Mouse (Mus musculus) forebrain, embryonic 16.5 days (tissue): ENCODE results near the gene Pip5kl1. TPM values are rescaled to one million over a fixed set of nuclear protein-coding genes. Genes with fewer than 3 reads are reported as not detected.
A peak's percentile ranks its signal among the peaks of the same experiment; 100 is the strongest.

Experiments
- ATAC-seq: fragments of 200-750 bp; cut with Nextera tagmentation; 2 replicates; pipeline ENCODE4 v1.8.0; 2017; ENCODE audit warnings: mild to moderate bottlenecking, moderate library complexity
- H3K27ac ChIP-seq: fragments of 300-500 bp; sonication (generic); 2 replicates; pipeline ENCODE4 v1.5.1; 2014; ENCODE audit warnings: low read length, control low read depth
- H3K27me3 ChIP-seq: fragments of 300-500 bp; sonication (generic); replicated peaks from 2 replicates; pipeline ENCODE4 v1.6.1; 2014; ENCODE audit warnings: low read length; ENCODE audit not compliant: control insufficient read depth, insufficient read depth
- H3K36me3 ChIP-seq: fragments of 300-500 bp; sonication (generic); 2 replicates; pipeline ENCODE4 v1.6.1; 2014; ENCODE audit not compliant: control insufficient read depth, insufficient read depth
- H3K4me1 ChIP-seq: fragments of 300-500 bp; sonication (generic); replicated peaks from 2 replicates; pipeline ENCODE4 v1.6.1; 2014; ENCODE audit warnings: low read length; ENCODE audit not compliant: control insufficient read depth, insufficient read depth
- H3K4me2 ChIP-seq: fragments of 300-500 bp; sonication (generic); 2 replicates; pipeline ENCODE4 v1.6.1; 2014; ENCODE audit warnings: mild to moderate bottlenecking, low read length, control low read depth
- H3K4me3 ChIP-seq: fragments of 300-500 bp; sonication (generic); replicated peaks from 2 replicates; pipeline ENCODE4 v1.5.1; 2014; ENCODE audit warnings: mild to moderate bottlenecking, low read length, control low read depth
- H3K9ac ChIP-seq: fragments of 300-500 bp; sonication (generic); replicated peaks from 2 replicates; pipeline ENCODE4 v1.6.1; 2014; ENCODE audit warnings: low read depth, low read length, control low read depth
- H3K9me3 ChIP-seq: fragments of 300-500 bp; sonication (generic); 2 replicates; pipeline ENCODE4 v1.6.1; 2016; ENCODE audit warnings: low read length; ENCODE audit not compliant: control insufficient read depth
- WGBS: fragments of 180-500 bp; shearing (Covaris S2); extraction: QIAGEN DNeasy Blood & Tissue Kit; methylation state at CpG from one replicate; pipeline ENCODE4 v1.1.7; 2014; 5-methylcytosine and 5-hydroxymethylcytosine counted together
- polyA plus RNA-seq: library from polyadenylated mRNA; unstranded; fragments of >200 nt; fragmentation: Nextera tagmentation; extraction: Ambion mirVana; gene quantifications from 2 replicates; pipeline ENCODE4 v1.2.1, GENCODE M21; 2015

Gene Pip5kl1
- polyA plus RNA-seq, 1 experiment from 2014 or later, result 6.8 TPM

DNA sequence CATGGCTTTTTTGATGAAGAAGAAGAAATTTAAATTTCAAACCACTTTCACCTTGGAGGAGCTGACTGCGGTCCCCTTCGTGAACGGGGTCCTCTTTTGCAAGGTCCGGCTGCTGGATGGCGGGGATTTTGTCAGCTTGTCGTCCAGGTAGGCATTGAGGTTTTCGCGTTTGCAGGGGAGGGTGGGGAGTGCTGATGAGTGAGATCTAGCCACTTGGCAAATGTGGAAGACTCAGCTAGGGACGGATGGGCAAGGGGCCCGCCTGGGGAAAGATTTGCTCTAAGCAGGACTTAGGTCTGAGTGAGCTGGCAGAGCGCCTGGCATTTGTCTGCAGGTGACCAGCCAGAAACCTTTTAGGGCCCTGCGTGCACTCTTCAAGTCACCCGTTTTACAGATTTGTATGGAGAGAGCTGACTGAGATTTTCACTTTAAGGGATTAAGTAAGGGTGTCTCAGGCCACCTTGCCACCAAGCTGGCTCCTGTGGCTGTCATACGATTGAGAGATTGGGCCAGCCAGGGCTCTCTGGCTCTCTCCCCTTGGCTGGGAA, 38.4 kb upstream of the Pip5kl1 start:
- Histone ChIP-seq H3K4me1 (peaks cover 46% of the 10 kb centered on the region), H3K9ac (peak overlapping the region; percentile 90)
- under 1% methylated on average over 14 of the region's 14 CpGs for WGBS

DNA sequence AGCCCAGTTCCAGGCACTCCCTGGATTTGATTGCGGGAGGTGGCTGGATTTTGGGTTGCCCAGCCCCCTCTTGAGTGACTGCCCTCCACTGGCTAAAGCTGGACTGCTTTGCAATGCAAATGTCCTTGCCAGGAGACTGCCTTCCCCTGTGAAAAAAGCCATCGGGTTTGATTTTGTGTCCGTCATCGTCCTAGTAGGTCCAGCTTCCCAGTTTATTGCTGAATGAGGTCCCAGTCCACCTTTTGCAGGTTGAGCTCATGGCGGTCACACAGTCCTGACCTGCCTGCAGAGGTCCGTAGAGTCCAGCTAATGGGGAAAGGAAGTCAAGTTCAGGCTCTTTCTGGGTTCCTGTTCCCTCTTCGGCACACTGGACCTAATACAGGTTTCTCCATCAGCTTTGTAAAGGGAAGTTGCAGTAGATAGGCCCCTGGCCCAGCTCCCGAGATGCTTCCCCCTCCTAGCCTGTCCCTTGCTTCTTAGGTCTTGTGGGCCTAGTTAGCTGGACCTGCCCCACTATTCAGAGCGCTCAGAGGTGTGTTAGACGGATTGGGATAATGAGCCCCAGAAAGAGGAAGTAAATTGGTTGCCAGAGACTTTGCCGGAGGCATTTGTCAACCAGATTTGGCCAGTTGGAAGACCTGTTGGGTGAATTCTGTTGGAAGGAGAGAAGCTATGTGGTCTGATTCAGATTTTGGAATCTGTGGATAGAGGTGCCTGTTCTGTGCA, 37.8 kb upstream of the Pip5kl1 start:
- WGBS, result 3% methylated on average over 11 of the region's 11 CpGs

More for the DNA sequence above, 38.4 kb upstream of the Pip5kl1 start:
- Histone ChIP-seq H3K27me3 (no peaks in the 10 kb centered on the region), H3K4me3 (peak overlapping the region; percentile 87), H3K27ac (peak overlapping the region; percentile 88; the same call in 1 of the 2 replicates), H3K4me2 (peak overlapping the region; percentile 79), H3K36me3 (no peaks in the 10 kb centered on the region), H3K9me3 (no peaks in the 10 kb centered on the region)
- ATAC-seq, result no peak

DNA sequence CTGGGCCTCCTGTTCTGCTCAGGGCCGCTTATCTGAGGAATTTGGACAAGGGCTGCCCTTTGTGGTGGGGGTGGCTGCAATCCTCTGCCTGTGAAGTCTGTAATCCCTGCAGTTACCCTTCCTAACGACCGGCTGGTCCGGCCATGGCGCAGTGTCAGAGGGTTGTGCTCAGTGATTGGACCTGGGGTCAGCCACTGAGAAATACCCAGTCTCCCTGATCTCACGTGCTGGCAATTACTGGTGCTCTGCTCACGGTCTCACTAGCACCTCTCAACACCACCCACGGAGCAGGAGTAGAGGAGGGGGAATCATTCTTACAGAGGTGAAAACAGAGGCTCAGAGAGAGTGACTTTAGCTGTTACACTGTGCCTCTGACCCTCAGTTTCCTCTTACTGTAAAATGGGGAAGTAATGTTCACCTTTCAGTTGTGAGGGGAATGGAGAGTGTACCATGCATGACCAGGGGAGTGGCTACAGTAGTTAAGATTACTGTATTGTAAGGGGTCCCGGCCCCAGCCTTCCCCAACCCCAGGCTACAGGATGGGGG, 37.2 kb upstream of the Pip5kl1 start:
- Histone ChIP-seq H3K36me3 (no peaks in the 10 kb centered on the region), H3K27ac (no peak overlapping the region), H3K4me3 (peak overlapping the region; percentile 87), H3K9ac (peak overlapping the region; percentile 90), H3K4me1 (peaks cover 46% of the 10 kb centered on the region), H3K9me3 (no peaks in the 10 kb centered on the region), H3K4me2 (peak overlapping the region; percentile 79), H3K27me3 (no peaks in the 10 kb centered on the region)
- 15% methylated on average over 9 of the region's 9 CpGs for WGBS
- ATAC-seq, result no peak

More for the DNA sequence above, 37.8 kb upstream of the Pip5kl1 start:
- Histone ChIP-seq H3K4me1 (peaks cover 46% of the 10 kb centered on the region), H3K27ac (no peak overlapping the region; the same call in 1 of the 2 replicates), H3K36me3 (no peaks in the 10 kb centered on the region), H3K9me3 (no peaks in the 10 kb centered on the region), H3K27me3 (no peaks in the 10 kb centered on the region), H3K4me3 (peak overlapping the region; percentile 87), H3K9ac (peak overlapping the region; percentile 90), H3K4me2 (peak overlapping the region; percentile 79)
- ATAC-seq, result no peak

DNA sequence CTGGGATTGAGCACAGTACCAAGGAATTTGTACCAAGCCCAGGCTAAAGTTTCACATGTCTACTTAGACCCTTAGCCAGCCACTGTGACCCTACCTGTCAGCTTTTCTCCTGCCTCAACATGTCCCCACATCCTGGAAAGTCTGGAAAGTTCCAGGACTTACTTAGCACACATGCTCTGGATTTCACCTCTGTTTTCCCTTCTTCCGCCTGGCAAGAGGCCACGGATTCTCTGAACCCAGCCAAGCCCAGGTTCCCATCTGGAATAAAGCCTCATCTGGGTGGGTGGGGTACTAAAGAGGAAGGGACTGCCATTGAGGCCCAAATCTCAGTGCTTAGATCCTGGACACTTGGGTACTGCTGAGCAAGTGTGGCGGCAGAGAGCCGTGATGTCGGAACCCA, 36.7 kb upstream of the Pip5kl1 start:
- Histone ChIP-seq H3K4me2 (peak overlapping the region; percentile 79), H3K9ac (no peak overlapping the region; the same call in 1 of the 2 replicates), H3K9me3 (no peaks in the 10 kb centered on the region), H3K27ac (no peak overlapping the region), H3K27me3 (no peaks in the 10 kb centered on the region), H3K4me1 (peaks cover 49% of the 10 kb centered on the region), H3K36me3 (no peaks in the 10 kb centered on the region), H3K4me3 (no peak overlapping the region)
- WGBS, result 78% methylated on average over 5 of the region's 5 CpGs
- ATAC-seq, result no peak

DNA sequence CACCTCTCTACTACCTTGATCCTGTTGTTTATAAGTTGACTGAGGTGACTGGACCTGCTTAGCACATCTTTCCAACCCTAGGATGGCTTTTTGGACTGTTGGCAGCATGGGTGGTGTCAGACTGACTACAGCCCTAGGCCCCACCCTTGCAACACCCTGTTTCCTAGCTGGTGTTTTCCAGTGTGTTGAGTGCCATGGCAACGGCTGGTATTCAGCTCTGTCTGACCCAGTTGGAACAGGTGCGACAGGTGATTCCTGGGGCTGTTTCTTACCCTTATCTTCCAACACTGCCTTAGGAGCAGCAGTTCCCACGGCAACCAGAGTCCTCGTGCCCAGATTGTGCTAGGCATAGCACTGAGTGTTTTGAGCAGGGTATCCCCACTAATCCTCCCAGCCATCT, 36.1 kb upstream of the Pip5kl1 start:
- H3K9me3 ChIP-seq, result no peaks in the 10 kb centered on the region
- H3K4me3 ChIP-seq, result no peak overlapping the region
- H3K4me1 ChIP-seq, result peaks cover 52% of the 10 kb centered on the region
- no peak for ATAC-seq
- H3K36me3 ChIP-seq, result no peaks in the 10 kb centered on the region
- H3K4me2 ChIP-seq, result no peak overlapping the region
- no peak overlapping the region for H3K9ac ChIP-seq
- H3K27me3 ChIP-seq, result no peaks in the 10 kb centered on the region
- no peak overlapping the region for H3K27ac ChIP-seq
- 59% methylated on average over 4 of the region's 4 CpGs for WGBS

DNA sequence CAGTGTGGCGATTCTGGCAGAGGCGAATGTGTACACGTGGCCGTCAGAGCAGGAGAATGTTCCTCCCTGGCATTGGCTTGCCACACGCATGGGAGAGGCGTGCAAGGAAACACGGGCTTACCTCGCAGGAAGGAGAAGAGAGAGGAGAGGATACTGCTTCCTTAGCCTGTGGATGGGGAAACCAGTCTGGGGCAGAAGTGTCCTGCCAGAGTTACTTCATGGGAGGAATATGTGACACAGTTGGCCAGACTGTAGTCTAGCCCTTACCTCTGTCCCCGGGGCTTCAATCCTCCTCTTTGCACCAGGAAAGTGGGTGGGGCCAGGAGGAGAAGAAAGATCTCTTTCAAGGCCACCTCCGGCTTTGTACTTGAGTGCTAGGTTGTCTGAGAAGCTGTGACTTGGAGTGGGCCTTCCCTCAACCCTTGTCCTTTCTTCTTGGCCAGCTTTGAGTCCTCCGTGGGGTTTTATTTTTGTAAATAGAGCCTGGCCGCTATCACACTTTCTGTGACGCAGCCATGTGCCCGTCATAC, 35.1 kb upstream of the Pip5kl1 start:
- Histone ChIP-seq H3K27ac (no peak overlapping the region), H3K9ac (no peak overlapping the region), H3K4me2 (no peak overlapping the region), H3K9me3 (no peaks in the 10 kb centered on the region), H3K4me1 (peaks cover 47% of the 10 kb centered on the region), H3K36me3 (no peaks in the 10 kb centered on the region), H3K4me3 (no peak overlapping the region), H3K27me3 (no peaks in the 10 kb centered on the region)
- WGBS, result 74% methylated on average over 14 of the region's 14 CpGs
- no peak for ATAC-seq

DNA sequence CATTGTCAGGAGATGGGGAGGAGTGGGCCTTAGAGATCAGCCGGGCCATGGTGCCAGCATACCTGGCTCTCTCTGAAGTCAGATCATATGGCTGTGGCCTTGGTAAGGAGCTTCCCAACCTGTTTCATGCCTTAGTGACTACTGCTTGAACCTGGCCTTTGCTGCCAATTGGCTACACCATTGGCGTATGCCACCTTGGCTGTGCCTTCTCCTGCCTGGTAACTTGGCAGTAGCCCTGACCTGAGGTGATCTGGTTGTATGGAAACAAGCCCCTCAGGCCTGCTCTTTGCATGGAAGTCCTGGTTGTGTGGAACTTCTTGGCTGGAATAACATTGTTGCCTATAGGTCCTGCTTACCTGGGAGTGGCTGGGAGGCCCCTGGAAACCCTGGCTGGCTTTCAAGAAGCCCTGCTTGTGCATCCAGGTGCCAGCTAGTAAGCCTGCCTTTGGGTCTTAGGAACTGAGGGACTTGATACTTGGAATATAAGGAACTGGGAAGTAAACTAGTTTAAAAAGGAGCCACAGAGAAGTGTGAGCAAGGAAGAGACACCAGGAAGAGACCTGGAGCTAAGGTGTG, 33.2 kb upstream of the Pip5kl1 start:
- Histone ChIP-seq H3K4me3 (no peak overlapping the region), H3K4me1 (peaks cover 39% of the 10 kb centered on the region), H3K27ac (no peak overlapping the region), H3K36me3 (no peaks in the 10 kb centered on the region), H3K9ac (no peak overlapping the region), H3K27me3 (no peaks in the 10 kb centered on the region), H3K9me3 (no peaks in the 10 kb centered on the region), H3K4me2 (no peak overlapping the region)
- 94% methylated on average over 2 of the region's 2 CpGs for WGBS
- ATAC-seq, result no peak

DNA sequence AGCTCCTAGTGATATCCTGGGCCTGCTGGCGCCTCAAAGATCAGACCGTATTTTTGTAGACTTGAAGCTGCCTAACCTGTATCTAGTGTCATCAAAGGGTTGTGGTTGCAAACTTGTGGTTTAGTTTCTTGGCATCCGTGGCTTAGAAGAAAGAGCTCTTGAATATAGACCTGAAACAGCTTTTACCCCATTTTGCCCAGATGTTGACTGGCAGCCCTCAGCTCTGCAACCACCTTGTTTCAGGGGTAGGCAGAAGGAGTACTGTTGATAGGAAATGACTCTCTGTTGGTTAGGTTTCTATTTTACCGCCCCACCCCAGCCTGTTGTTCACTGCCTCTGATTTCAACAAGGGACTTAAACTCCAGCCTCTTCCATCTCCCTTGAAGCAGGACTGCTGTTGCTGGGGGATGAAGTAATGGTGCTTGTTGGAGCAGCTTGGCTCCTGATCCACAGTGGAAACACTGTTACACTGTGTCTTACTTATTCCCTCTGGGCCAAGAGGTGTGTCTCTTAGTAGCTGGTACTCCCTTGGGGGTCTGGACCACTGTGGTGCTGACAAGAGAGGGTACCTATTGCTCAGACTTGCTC, 32.5 kb upstream of the Pip5kl1 start:
- Histone ChIP-seq H3K27ac (no peak overlapping the region), H3K27me3 (no peaks in the 10 kb centered on the region), H3K4me3 (no peak overlapping the region), H3K36me3 (no peaks in the 10 kb centered on the region), H3K4me2 (no peak overlapping the region), H3K9me3 (no peaks in the 10 kb centered on the region), H3K9ac (no peak overlapping the region), H3K4me1 (peaks cover 33% of the 10 kb centered on the region)
- no peak for ATAC-seq
- WGBS, result 94% methylated on average over 4 of the region's 4 CpGs

DNA sequence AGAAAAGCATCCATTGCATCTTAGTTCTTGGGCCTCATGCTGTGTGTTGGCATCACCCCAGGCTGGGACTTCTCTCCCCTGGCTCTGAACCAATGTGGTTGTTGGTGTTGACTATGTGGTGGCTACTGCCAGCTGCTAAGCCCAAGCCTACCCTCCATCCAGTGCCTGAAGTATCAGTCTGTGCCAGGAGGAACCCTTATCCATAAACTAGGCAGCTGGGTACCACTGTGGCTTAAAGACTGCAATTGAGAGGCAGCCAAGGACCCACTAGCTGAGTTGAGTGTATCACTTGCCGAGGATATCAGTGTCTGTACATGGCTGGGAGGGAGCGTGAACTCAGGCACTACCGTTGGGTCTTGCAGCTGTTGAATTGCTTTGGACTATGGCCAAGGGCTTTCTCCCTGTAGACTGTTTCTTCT, 31.6 kb upstream of the Pip5kl1 start:
- no peak for ATAC-seq
- 66% methylated on average over 3 of the region's 3 CpGs for WGBS
- Histone ChIP-seq H3K9me3 (no peaks in the 10 kb centered on the region), H3K4me2 (no peak overlapping the region), H3K36me3 (no peaks in the 10 kb centered on the region), H3K27ac (no peak overlapping the region), H3K4me3 (no peak overlapping the region), H3K27me3 (no peaks in the 10 kb centered on the region), H3K9ac (no peak overlapping the region), H3K4me1 (peaks cover 23% of the 10 kb centered on the region)
